Mouse (Mus musculus): ENCODE results near the gene Nr1d1. TPM values are rescaled to one million over a fixed set of nuclear protein-coding genes. Genes with fewer than 3 reads are reported as not detected.

Nr1d1 gene
- polyA plus RNA-seq, 1 experiment from 2014 or later, result 6.4 TPM

DNA sequence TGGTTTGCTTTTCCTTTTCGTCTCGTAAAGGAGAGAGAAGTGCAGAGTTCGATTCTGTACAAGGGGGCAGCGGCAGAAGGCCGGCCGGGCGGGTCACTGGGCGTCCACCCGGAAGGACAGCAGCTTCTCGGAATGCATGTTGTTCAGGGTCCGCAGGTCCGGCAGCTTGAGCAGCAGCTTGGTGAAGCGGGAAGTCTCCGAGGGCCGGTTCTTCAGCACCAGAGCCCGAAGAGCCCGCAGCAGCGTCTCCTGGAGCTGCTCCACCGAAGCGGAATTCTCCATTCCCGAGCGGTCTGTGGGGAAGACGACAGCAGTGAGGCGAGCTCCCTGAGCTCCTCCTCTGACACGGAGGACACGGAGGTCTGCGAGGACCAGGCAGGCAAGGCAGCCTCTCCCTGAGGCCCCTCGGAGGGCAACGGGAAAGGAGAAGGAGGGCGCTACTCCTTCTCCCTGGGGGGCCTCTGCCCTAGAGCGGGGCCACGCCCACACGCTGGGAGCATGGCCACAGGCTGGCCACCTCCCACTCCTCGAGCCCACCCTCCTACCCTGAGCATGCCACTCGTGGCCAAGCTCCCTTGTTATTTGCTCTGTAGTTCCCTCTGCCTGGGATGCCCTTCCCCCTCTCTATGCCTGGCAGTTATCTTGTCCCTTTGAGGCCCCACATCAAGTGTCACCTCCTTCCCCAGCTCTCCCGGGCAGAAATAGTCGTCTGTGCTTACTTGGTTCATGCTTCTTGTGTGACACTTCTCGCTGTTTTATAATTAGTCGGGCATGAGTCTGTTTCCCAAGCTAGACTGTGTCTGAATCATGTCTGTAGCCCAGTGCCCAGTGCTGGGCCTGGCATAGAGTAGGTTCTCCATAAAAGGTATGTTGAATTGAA, 6.8 kb downstream of the Nr1d1 start:
- ATAC-seq (ENCODE audit: extremely low read depth, insufficient number of reproducible peaks, low FRiP score, low TSS enrichment), result peak; percentile 49; the same call in 1 of the 2 replicates
- 12% methylated on average over 39 of the region's 39 CpGs for WGBS
- Histone ChIP-seq H3K27ac (replicated peaks) (peak overlapping the region; percentile 95), H3K4me3 (peak overlapping the region; percentile 38), H3K9ac (peak overlapping the region; percentile 83), H3K4me1 (peaks cover 92% of the 10 kb centered on the region), H3K4me2 (peak overlapping the region; percentile 71), H3K36me3 (peaks cover 57% of the 10 kb centered on the region), H3K27me3 (replicated peaks) (no peaks in the 10 kb centered on the region), H3K9me3 (no peaks in the 10 kb centered on the region)

DNA sequence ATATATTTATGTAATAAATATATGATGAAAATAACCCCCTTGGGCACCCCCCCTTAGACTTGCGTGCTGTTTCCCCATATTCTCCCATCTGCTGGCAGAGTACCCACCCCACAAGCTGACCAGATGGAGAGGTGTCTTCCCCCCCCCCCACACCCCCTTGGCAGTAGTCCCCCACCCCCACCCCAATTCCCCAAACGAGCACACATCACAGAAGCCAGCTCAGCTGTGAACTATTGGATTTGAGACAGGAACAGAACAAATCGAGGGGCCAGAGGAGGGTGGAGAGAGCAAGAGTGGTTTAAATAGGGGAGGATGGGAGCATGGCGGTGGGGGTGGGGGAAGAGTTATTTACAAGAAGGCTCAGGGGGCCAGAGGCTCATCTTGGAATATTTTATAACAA, 7.4 kb downstream of the Nr1d1 start:
- Histone ChIP-seq H3K27me3 (replicated peaks) (no peaks in the 10 kb centered on the region), H3K9me3 (no peaks in the 10 kb centered on the region), H3K4me2 (peak overlapping the region; percentile 71), H3K9ac (peak overlapping the region; percentile 83), H3K36me3 (peaks cover 63% of the 10 kb centered on the region), H3K4me1 (peaks cover 91% of the 10 kb centered on the region), H3K4me3 (peak overlapping the region; percentile 38), H3K27ac (replicated peaks) (peak overlapping the region; percentile 95)
- 30% methylated on average over 4 of the region's 4 CpGs for WGBS
- ATAC-seq (ENCODE audit: extremely low read depth, insufficient number of reproducible peaks, low FRiP score, low TSS enrichment), result no peak

- H3K4me2 ChIP-seq, result peak overlapping the region; percentile 71
Observed at GRCm38 (mm10) chr11:98767276-98767675, 7.9 kb downstream of the Nr1d1 start.

GRCm38 (mm10) chr11:98766816-98767215, 8.3 kb downstream of the Nr1d1 start:
- peaks cover 72% of the 10 kb centered on the region for H3K36me3 ChIP-seq
- 56% methylated on average over 5 of the region's 5 CpGs for WGBS
- no peak for ATAC-seq (ENCODE audit: extremely low read depth, insufficient number of reproducible peaks, low FRiP score, low TSS enrichment)

More at GRCm38 (mm10) chr11:98767276-98767675, 7.9 kb downstream of the Nr1d1 start:
- Histone ChIP-seq H3K27ac (replicated peaks) (peak overlapping the region; percentile 95), H3K9me3 (no peaks in the 10 kb centered on the region), H3K4me1 (peaks cover 90% of the 10 kb centered on the region), H3K36me3 (peaks cover 68% of the 10 kb centered on the region), H3K27me3 (replicated peaks) (no peaks in the 10 kb centered on the region), H3K4me3 (0 out of 2 replicates have a peak overlapping the region, but pooled peaks have one; percentile 38), H3K9ac (peak overlapping the region; percentile 83)
- 14% methylated on average over 9 of the region's 9 CpGs for WGBS
- no peak for ATAC-seq (ENCODE audit: extremely low read depth, insufficient number of reproducible peaks, low FRiP score, low TSS enrichment)

GRCm38 (mm10) chr11:98766346-98766745, 8.8 kb downstream of the Nr1d1 start:
- H3K4me3 ChIP-seq, result no peak overlapping the region
- peaks cover 81% of the 10 kb centered on the region for H3K4me1 ChIP-seq
- H3K9me3 ChIP-seq, result no peaks in the 10 kb centered on the region
- H3K36me3 ChIP-seq, result peaks cover 74% of the 10 kb centered on the region
- H3K27me3 ChIP-seq (replicated peaks), result no peaks in the 10 kb centered on the region
- peak overlapping the region; percentile 95 for H3K27ac ChIP-seq (replicated peaks)
- no peak for ATAC-seq (ENCODE audit: extremely low read depth, insufficient number of reproducible peaks, low FRiP score, low TSS enrichment)
- H3K9ac ChIP-seq, result peak overlapping the region; percentile 83
- 40% methylated on average over 1 of the region's 2 CpGs for WGBS
- H3K4me2 ChIP-seq, result peak overlapping the region; percentile 18; the same call in 1 of the 2 replicates

More at GRCm38 (mm10) chr11:98766816-98767215, 8.3 kb downstream of the Nr1d1 start:
- no peak overlapping the region for H3K4me3 ChIP-seq
- H3K9me3 ChIP-seq, result no peaks in the 10 kb centered on the region
- H3K4me1 ChIP-seq, result peaks cover 85% of the 10 kb centered on the region
- peak overlapping the region; percentile 83 for H3K9ac ChIP-seq
- H3K27me3 ChIP-seq (replicated peaks), result no peaks in the 10 kb centered on the region
- H3K27ac ChIP-seq (replicated peaks), result peak overlapping the region; percentile 95
- H3K4me2 ChIP-seq, result peak overlapping the region; percentile 71

DNA sequence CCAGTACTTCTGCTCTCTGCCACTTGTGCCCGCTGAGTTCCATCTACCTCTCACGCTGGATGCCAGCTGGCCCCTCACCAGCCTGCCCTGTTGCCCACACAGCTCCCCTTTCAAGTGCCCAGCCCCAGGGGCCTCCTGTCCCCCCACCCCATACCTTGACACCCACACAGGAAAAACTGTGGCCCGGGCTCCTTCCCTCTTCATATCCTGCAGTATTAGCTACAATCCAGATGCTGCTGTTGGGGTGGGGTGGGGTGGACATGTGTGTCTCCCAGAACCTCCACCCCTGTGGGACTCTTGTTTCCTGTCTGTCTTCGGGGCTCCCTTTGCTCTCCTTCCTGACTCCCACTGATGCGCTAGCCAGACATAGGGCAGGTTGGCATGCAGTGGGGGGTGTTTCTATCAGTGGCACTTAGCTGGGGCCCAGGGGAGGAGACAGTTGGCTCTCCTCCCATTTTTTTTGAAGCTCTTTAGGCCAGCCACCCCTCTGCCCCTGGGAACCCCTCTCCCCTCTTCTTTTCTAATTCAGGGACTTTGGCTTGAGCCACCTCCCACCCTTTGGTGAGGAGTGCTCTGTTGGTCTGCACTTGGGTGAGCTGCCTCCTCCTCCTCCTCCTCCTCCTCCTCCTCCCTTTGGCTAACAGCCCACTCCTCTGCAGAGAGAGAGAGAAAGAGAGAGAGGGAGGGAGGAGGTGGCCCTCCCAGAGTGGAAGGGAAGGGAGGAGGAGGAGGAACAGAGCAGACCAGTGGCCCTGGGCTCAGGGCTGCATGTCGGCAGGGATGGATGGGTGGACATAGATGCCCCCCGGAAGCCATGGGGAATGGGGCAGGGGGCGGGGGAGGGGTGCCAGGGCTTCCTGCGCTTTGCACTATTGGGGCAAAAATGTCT, 9.5 kb downstream of the Nr1d1 start:
- Histone ChIP-seq H3K4me1 (peaks cover 75% of the 10 kb centered on the region), H3K4me2 (peak overlapping the region; percentile 18), H3K9me3 (no peaks in the 10 kb centered on the region), H3K27me3 (replicated peaks) (no peaks in the 10 kb centered on the region), H3K36me3 (peaks cover 74% of the 10 kb centered on the region), H3K4me3 (no peak overlapping the region), H3K9ac (peak overlapping the region; percentile 68), H3K27ac (replicated peaks) (peak overlapping the region; percentile 95)
- no peak for ATAC-seq (ENCODE audit: extremely low read depth, insufficient number of reproducible peaks, low FRiP score, low TSS enrichment)
- WGBS, result 38% methylated on average over 8 of the region's 9 CpGs

GRCm38 (mm10) chr11:98764746-98765145, 10.4 kb downstream of the Nr1d1 start:
- H3K4me3 ChIP-seq, result no peak overlapping the region
- H3K9me3 ChIP-seq, result no peaks in the 10 kb centered on the region
- peaks cover 74% of the 10 kb centered on the region for H3K36me3 ChIP-seq
- peak overlapping the region; percentile 33; the same call in 1 of the 2 replicates for H3K9ac ChIP-seq
- no peak for ATAC-seq (ENCODE audit: extremely low read depth, insufficient number of reproducible peaks, low FRiP score, low TSS enrichment)
- H3K4me1 ChIP-seq, result peaks cover 66% of the 10 kb centered on the region
- H3K4me2 ChIP-seq, result no peak overlapping the region
- H3K27me3 ChIP-seq (replicated peaks), result no peaks in the 10 kb centered on the region
- peak overlapping the region; percentile 95; the same call in 1 of the 2 replicates for H3K27ac ChIP-seq (replicated peaks)

DNA sequence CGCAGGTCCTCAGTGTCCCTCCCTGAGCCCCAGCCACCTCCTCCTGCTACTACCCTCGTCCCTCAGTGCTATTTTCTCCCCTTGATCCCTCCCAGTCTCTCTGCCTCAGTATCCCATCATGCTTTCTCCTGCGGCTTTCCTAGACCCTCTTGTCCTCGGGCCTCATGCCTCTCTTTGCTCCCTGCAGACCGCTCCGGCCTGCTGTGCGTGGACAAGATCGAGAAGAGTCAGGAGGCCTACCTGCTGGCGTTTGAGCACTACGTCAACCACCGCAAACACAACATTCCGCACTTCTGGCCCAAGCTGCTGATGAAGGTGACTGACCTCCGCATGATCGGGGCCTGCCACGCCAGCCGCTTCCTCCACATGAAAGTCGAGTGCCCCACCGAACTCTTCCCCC, 11.0 kb downstream of the Nr1d1 start:
- H3K27ac ChIP-seq (replicated peaks), result no peak overlapping the region
- no peaks in the 10 kb centered on the region for H3K9me3 ChIP-seq
- no peak for ATAC-seq (ENCODE audit: extremely low read depth, insufficient number of reproducible peaks, low FRiP score, low TSS enrichment)
- 85% methylated on average over 18 of the region's 18 CpGs for WGBS
- H3K36me3 ChIP-seq, result peaks cover 72% of the 10 kb centered on the region
- peak overlapping the region; percentile 33; the same call in 1 of the 2 replicates for H3K9ac ChIP-seq
- no peak overlapping the region for H3K4me2 ChIP-seq
- H3K4me1 ChIP-seq, result peaks cover 60% of the 10 kb centered on the region
- no peak overlapping the region for H3K4me3 ChIP-seq
- no peaks in the 10 kb centered on the region for H3K27me3 ChIP-seq (replicated peaks)

DNA sequence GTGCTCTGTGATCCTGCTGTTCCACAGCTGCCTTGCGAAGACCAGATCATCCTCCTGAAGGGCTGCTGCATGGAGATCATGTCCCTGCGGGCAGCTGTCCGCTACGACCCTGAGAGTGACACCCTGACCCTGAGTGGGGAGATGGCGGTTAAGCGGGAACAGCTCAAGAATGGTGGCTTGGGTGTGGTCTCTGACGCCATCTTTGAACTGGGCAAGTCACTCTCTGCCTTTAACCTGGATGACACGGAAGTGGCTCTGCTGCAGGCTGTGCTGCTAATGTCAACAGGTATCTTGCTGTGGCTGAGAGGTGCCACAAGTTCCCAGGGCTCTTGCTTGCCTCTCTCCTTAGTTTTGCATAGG, 11.7 kb downstream of the Nr1d1 start:
- 83% methylated on average over 8 of the region's 8 CpGs for WGBS
- Histone ChIP-seq H3K4me3 (no peak overlapping the region), H3K4me1 (peaks cover 54% of the 10 kb centered on the region), H3K27me3 (replicated peaks) (no peaks in the 10 kb centered on the region), H3K9me3 (no peaks in the 10 kb centered on the region), H3K9ac (no peak overlapping the region), H3K36me3 (peaks cover 72% of the 10 kb centered on the region), H3K4me2 (no peak overlapping the region), H3K27ac (replicated peaks) (no peak overlapping the region; the same call in 1 of the 2 replicates)
- ATAC-seq (ENCODE audit: extremely low read depth, insufficient number of reproducible peaks, low FRiP score, low TSS enrichment), result no peak

- Histone ChIP-seq H3K27ac (replicated peaks) (peak overlapping the region; percentile 21; the same call in 1 of the 2 replicates), H3K4me1 (peaks cover 48% of the 10 kb centered on the region), H3K4me3 (no peak overlapping the region), H3K4me2 (no peak overlapping the region), H3K9me3 (no peaks in the 10 kb centered on the region), H3K9ac (no peak overlapping the region), H3K27me3 (replicated peaks) (no peaks in the 10 kb centered on the region), H3K36me3 (peaks cover 74% of the 10 kb centered on the region)
- ATAC-seq (ENCODE audit: extremely low read depth, insufficient number of reproducible peaks, low FRiP score, low TSS enrichment), result no peak
- WGBS, result 59% methylated on average over 17 of the region's 17 CpGs
Observed at GRCm38 (mm10) chr11:98762756-98763501, 12.2 kb downstream of the Nr1d1 start.

Data from heart, embryonic 13.5 days (tissue).